Mouse (Mus musculus) intestine, embryonic 14.5 days (tissue): ENCODE measurements around the gene Ffar2. TPM values are rescaled to one million over a fixed set of nuclear protein-coding genes. Genes with fewer than 3 reads are reported as not detected.
"Not testable (repeated sequence)": the region's sequence is repeated elsewhere in the genome, so short reads cannot be mapped to it uniquely, and the experiment has no call there.

Experiments used
- ATAC-seq: fragments of 200-750 bp; cut with Nextera tagmentation; replicated peaks from 2 replicates; pipeline ENCODE4 v1.8.0; 2017; ENCODE audit warnings: low read depth, moderate number of reproducible peaks, moderate TSS enrichment, moderate library complexity; ENCODE audit not compliant: low FRiP score, low TSS enrichment
- DNase-seq: peaks from one replicate; pipeline ENCODE4 v3.0.0-alpha.2; 2018; ENCODE audit warnings: low spot score
- H3K27ac ChIP-seq: fragments of 300-500 bp; sonication (generic); 2 replicates; pipeline ENCODE4 v1.5.1; 2014; ENCODE audit warnings: low read depth, mild to moderate bottlenecking, control low read depth
- H3K27me3 ChIP-seq: fragments of 300-500 bp; sonication (generic); replicated peaks from 2 replicates; pipeline ENCODE4 v1.6.1; 2014; ENCODE audit warnings: low read length, control low read depth; ENCODE audit not compliant: control insufficient read depth, insufficient read depth
- H3K36me3 ChIP-seq: fragments of 300-500 bp; sonication (generic); 2 replicates; pipeline ENCODE4 v1.6.1; 2014; ENCODE audit warnings: low read length, control low read depth; ENCODE audit not compliant: control insufficient read depth, insufficient read depth
- H3K4me1 ChIP-seq: fragments of 300-500 bp; sonication (generic); replicated peaks from 2 replicates; pipeline ENCODE4 v1.6.1; 2014; ENCODE audit warnings: low read length, control low read depth, mixed read lengths; ENCODE audit not compliant: control insufficient read depth, insufficient read depth
- H3K4me2 ChIP-seq: fragments of 300-500 bp; sonication (generic); 2 replicates; pipeline ENCODE4 v1.6.1; 2014; ENCODE audit warnings: low read length
- H3K4me3 ChIP-seq: fragments of 300-500 bp; sonication (generic); 2 replicates; pipeline ENCODE4 v1.5.1; 2014; ENCODE audit warnings: low read depth, low read length, control low read depth, mixed read lengths
- H3K9ac ChIP-seq: fragments of 300-500 bp; sonication (generic); 2 replicates; pipeline ENCODE4 v1.6.1; 2014; ENCODE audit warnings: mild to moderate bottlenecking, low read length
- H3K9me3 ChIP-seq: fragments of 300-500 bp; sonication (generic); 2 replicates; pipeline ENCODE4 v1.6.1; 2016; ENCODE audit warnings: low read length, control low read depth; ENCODE audit not compliant: control insufficient read depth
- WGBS: fragments of 180-500 bp; shearing (Covaris S2); extraction: QIAGEN DNeasy Blood & Tissue Kit; methylation state at CpG from one replicate; pipeline ENCODE4 v1.1.7; 2014; 5-methylcytosine and 5-hydroxymethylcytosine counted together
- polyA plus RNA-seq: library from polyadenylated mRNA; unstranded; fragments of >200 nt; fragmentation: Nextera tagmentation; extraction: Ambion mirVana; gene quantifications from 2 replicates; pipeline ENCODE4 v1.2.1, GENCODE M21; 2014

Gene Ffar2
- polyA plus RNA-seq, 1 experiment from 2014 or later: 5.9 TPM

DNA sequence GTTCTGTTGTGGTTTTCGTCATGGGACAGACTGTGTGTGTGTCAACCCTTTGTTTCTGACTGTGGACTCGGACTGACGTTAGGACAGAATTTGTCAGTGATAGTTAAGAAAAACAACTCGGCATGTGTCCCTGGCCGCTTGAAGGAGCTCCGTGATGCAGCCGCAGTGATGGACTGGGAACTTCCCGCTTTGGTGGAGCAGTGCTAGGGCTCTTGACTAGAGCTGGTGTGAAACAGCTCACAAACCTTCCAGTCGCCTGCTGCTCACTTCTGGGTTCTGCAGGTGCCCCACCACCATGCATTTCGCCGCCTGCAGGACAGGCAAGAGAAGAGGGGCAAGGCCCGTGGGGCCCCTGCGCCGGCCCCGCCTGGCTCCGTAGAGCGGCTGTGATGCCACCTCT, 8.7 kb upstream of the Ffar2 start:
- Histone ChIP-seq H3K36me3 (no peaks in the 10 kb centered on the region), H3K9ac (no peak overlapping the region), H3K27me3 (no peaks in the 10 kb centered on the region), H3K4me2 (no peak overlapping the region), H3K9me3 (no peaks in the 10 kb centered on the region), H3K4me3 (no peak overlapping the region), H3K4me1 (no peaks in the 10 kb centered on the region), H3K27ac (no peak overlapping the region)
- DNase-seq (no peak), ATAC-seq (no peak)
- 66% methylated on average over 16 of the region's 17 CpGs for WGBS

DNA sequence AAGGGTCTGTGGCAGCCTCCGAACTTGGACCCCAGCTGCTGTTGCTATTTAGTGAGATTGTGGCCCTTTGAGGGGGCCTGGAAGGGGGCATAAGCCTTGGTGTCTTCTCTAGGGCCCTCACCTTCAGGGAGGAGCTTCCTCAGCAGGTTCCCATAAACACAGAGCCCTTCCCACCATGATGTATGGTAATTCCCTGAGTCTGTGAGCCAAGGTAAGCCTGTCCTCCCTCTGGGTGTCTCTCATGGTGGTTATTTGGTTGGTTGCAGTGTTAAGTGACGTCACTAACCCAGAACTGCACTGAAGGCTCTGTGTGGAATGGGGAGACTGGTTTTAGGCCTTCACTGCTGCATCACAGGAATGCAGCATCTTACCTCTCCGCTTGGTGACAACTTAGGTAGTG, 5.9 kb upstream of the Ffar2 start:
- Histone ChIP-seq H3K4me2 (no peak overlapping the region), H3K9me3 (no peaks in the 10 kb centered on the region), H3K4me3 (no peak overlapping the region), H3K9ac (no peak overlapping the region), H3K27ac (no peak overlapping the region), H3K4me1 (no peaks in the 10 kb centered on the region), H3K36me3 (no peaks in the 10 kb centered on the region), H3K27me3 (no peaks in the 10 kb centered on the region)
- ATAC-seq (no peak), DNase-seq (no peak)
- WGBS: 73% methylated on average over 3 of the region's 3 CpGs

DNA sequence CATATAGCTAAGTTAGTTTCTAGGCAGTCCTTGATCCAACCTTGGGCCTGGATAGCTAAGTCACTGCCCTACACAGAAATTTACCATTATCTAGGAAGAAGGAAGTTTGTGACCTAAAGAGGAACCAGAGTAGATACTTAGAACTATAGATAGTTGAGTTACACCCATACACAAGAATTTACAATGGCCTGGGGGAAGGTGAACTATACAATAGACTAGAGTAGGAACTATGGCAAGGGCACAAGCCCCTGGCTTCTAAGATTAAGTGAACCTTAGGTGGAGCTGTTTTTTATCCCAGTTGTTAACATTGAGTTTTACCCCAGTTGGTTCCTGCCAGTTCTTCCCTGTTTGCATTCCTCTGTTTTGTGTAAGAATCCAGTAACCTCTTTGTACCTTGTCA, 5.3 kb upstream of the Ffar2 start:
- not testable (repeated sequence) for H3K27me3 ChIP-seq, H3K27ac ChIP-seq, H3K4me3 ChIP-seq, H3K4me1 ChIP-seq, H3K9ac ChIP-seq, H3K9me3 ChIP-seq, H3K36me3 ChIP-seq, ATAC-seq, DNase-seq, H3K4me2 ChIP-seq

DNA sequence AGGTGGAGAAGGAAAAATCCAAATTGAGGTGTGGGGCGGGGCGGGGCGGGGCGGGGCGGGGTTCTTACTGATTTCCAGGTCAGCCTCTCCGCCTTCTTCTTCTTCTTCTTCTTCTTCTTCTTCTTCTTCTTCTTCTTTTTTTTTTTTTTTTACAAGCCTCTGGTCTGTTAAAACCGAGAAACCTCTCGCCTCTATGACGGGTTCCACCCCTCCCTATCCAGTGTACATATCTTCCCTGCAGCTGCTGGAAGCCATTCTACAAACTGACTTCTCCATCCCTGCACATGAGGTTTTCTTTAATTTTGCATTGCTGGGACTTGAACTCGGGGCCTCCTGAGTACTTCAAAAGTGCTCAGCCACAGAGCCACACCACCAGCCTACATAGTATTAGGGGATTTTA, 3.1 kb upstream of the Ffar2 start:
- ATAC-seq: no peak
- Histone ChIP-seq H3K4me3 (no peak overlapping the region), H3K27ac (no peak overlapping the region), H3K27me3 (no peaks in the 10 kb centered on the region), H3K9me3 (no peaks in the 10 kb centered on the region), H3K9ac (no peak overlapping the region), H3K4me1 (no peaks in the 10 kb centered on the region), H3K4me2 (no peak overlapping the region), H3K36me3 (no peaks in the 10 kb centered on the region)
- whole genome bisulfite sequencing: 89% methylated on average over 10 of the region's 10 CpGs
- DNase-seq: no peak

DNA sequence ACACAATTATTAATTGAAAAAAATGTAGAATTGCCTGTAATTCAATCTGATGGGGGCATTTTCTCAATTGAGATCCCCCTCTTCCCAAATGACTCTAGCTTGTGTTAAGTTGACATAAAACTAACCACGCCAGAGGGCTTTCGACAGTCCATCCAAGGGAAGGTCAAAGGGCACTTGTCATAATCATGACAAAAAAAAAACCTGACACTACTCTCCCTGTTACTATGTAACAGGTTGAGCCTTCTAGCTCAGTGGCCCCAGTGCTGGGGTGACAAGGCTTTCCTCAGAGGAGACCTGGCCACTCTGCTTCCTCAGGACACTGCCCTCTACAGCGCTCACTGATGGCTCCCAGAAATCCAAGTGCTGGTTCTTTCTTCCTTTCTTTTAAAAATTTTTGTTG, 731 bp upstream of the Ffar2 start:
- 85% methylated on average over 3 of the region's 3 CpGs for WGBS
- Histone ChIP-seq H3K36me3 (no peaks in the 10 kb centered on the region), H3K4me2 (no peak overlapping the region), H3K27ac (no peak overlapping the region), H3K4me3 (no peak overlapping the region), H3K27me3 (no peaks in the 10 kb centered on the region), H3K4me1 (peaks cover 7% of the 10 kb centered on the region), H3K9ac (no peak overlapping the region), H3K9me3 (no peaks in the 10 kb centered on the region)
- DNase-seq (no peak), ATAC-seq (no peak)

DNA sequence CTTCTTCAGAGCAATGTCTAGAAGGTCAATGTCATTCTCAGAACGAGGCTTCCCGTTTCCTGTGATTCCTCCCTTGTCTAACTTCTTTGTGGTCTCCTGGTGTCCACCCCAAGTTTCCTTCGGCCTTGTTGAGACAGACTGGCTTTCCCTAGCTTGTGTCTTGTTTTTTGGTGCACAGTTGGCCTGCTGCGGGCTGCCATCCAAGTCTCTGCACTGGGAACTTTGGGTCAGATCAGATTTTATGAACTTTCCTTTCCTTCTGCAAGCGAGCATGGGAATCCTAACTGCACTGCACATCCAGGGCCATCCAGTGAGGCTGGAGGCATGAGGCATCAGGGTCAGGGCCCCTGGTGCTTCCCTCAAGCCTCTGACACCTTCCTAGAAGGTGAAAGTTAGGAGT, 2.0 kb downstream of the Ffar2 start:
- ATAC-seq (no peak), DNase-seq (no peak)
- no peak overlapping the region for H3K9ac ChIP-seq
- no peaks in the 10 kb centered on the region for H3K27me3 ChIP-seq
- H3K4me1 ChIP-seq: peaks cover 7% of the 10 kb centered on the region
- no peak overlapping the region for H3K27ac ChIP-seq
- no peaks in the 10 kb centered on the region for H3K36me3 ChIP-seq
- 52% methylated on average over 5 of the region's 5 CpGs for WGBS
- H3K9me3 ChIP-seq: no peaks in the 10 kb centered on the region
- no peak overlapping the region for H3K4me2 ChIP-seq
- no peak overlapping the region for H3K4me3 ChIP-seq

DNA sequence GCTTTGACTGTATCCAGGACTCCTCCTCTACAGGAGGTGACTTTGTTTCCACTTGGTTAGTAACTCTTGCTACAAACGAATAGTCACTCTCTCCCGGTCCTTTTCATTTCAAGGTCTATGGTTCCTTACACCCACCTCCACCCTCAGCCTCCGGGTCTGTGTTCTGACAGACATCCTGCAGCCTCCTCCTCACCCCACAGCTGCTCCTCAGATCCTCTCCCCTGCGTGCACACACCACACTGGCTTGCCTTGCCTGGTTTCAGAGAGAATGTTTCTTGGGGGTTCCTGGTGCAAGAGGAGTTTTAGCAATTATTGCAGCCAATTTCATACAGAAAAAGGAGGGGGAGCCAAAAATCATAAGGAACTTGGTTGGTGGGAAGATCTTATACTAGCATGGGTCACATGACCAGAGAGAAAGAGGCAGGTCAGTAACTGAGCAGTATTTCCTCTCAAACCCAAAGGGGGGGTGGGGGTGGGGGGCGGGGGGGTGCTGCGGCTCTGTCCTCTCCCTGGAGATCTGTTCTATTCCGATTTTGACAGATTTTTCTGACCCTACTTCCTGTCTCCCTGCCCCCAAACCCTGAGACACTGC, 2.6 kb downstream of the Ffar2 start:
- Histone ChIP-seq H3K9me3 (no peaks in the 10 kb centered on the region), H3K4me1 (peaks cover 7% of the 10 kb centered on the region), H3K4me2 (no peak overlapping the region), H3K4me3 (no peak overlapping the region), H3K36me3 (no peaks in the 10 kb centered on the region), H3K9ac (no peak overlapping the region), H3K27ac (peak overlapping the region; percentile 5; the same call in 1 of the 2 replicates), H3K27me3 (no peaks in the 10 kb centered on the region)
- 45% methylated on average over 7 of the region's 7 CpGs for WGBS
- ATAC-seq (no peak), DNase-seq (no peak)

DNA sequence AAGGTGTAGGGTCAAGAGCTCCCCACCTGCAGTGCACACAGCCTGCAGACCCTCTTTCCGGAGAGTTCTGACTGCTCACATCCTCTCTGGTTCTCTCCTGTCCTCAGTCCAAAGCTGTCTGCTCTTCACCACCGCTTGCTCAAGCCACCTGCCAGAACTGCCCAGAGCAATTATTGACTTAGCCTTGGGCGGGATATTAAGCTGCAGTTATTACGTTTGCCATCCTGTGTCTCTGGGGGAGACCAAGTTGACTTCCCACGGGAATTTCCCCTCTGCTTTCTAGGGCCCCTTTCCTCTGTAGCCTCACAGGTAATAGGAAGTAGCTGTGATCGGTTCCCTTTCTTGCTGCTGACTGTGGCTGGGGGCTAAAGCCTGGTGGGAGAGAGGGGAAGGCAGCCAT, 3.4 kb downstream of the Ffar2 start:
- no peaks in the 10 kb centered on the region for H3K27me3 ChIP-seq
- no peak overlapping the region for H3K4me3 ChIP-seq
- no peaks in the 10 kb centered on the region for H3K9me3 ChIP-seq
- DNase-seq: no peak
- peak overlapping the region; percentile 5; the same call in 1 of the 2 replicates for H3K27ac ChIP-seq
- no peak overlapping the region for H3K4me2 ChIP-seq
- peaks cover 7% of the 10 kb centered on the region for H3K4me1 ChIP-seq
- no peak overlapping the region for H3K9ac ChIP-seq
- 53% methylated on average over 6 of the region's 6 CpGs for WGBS
- no peaks in the 10 kb centered on the region for H3K36me3 ChIP-seq
- 0 out of 2 replicates have a peak, but pooled peaks have one; percentile 22 for ATAC-seq

DNA sequence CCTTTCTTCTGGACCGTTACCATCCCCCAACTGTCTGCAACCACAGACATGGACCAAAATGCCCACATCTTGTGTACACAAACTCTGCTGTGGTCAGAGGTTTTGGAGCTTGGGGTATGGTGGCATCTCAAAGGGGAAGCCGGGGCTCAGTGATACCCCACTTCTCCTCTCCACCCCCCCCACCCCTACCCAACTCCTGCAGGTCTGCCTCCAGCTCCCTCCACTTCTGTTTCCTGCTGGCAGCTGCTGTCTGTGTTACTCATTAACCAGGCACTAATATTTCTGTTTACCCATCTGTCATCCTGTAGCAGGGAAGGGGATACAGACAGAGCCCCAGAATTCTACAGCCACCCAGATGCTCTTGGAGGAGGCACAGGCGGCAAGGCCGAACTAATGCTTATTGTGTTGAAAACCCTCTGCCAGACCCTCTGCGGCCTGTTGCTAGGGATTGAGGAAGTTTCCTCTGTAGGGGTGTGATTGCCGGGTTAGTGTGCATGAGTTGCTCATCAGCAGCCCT, 11.2 kb downstream of the Ffar2 start:
- no peaks in the 10 kb centered on the region for H3K27me3 ChIP-seq
- H3K9ac ChIP-seq: no peak overlapping the region
- peak; percentile 73 for ATAC-seq
- H3K9me3 ChIP-seq: no peaks in the 10 kb centered on the region
- no peaks in the 10 kb centered on the region for H3K36me3 ChIP-seq
- WGBS: 53% methylated on average over 6 of the region's 6 CpGs
- peak overlapping the region; percentile 57 for H3K27ac ChIP-seq
- DNase-seq: peak; percentile 67
- no peaks in the 10 kb centered on the region; the same call in 1 of the 2 replicates for H3K4me1 ChIP-seq
- no peak overlapping the region for H3K4me2 ChIP-seq
- no peak overlapping the region for H3K4me3 ChIP-seq
